Mouse (Mus musculus): ENCODE results near the gene Tubgcp6.

Tubgcp6 gene

GRCm38 (mm10) chr15:89097450-89097849, 25.5 kb downstream of the Tubgcp6 start:
- 48% methylated on average over 5 of the region's 5 CpGs for WGBS

GRCm38 (mm10) chr15:89092181-89092580, 30.7 kb downstream of the Tubgcp6 start:
- WGBS: 48% methylated on average over 5 of the region's 5 CpGs

GRCm38 (mm10) chr15:89090662-89091061, 32.2 kb downstream of the Tubgcp6 start:
- WGBS: 65% methylated on average over 4 of the region's 4 CpGs

GRCm38 (mm10) chr15:89089248-89090051, 33.5 kb downstream of the Tubgcp6 start:
- WGBS: 1% methylated on average over 68 of the region's 68 CpGs

GRCm38 (mm10) chr15:89088607-89089247, 34.2 kb downstream of the Tubgcp6 start, which contains the start of gene Selenoo:
Gene Selenoo (plus strand): TSS chr15:89089084.
- WGBS: 1% methylated on average over 38 of the region's 38 CpGs

- 91% methylated on average over 2 of the region's 2 CpGs for WGBS
Observed at GRCm38 (mm10) chr15:89084826-89085225, 38.1 kb downstream of the Tubgcp6 start.

GRCm38 (mm10) chr15:89083906-89084305, 39.0 kb downstream of the Tubgcp6 start:
- 96% methylated on average over 1 of the region's 1 CpGs for WGBS

- 62% methylated on average over 9 of the region's 9 CpGs for WGBS
Observed at GRCm38 (mm10) chr15:89078208-89078836, 44.6 kb downstream of the Tubgcp6 start.

GRCm38 (mm10) chr15:89076156-89076731, 46.7 kb downstream of the Tubgcp6 start:
- 1% methylated on average over 35 of the region's 39 CpGs for WGBS

- WGBS: under 1% methylated on average over 58 of the region's 59 CpGs
Observed at GRCm38 (mm10) chr15:89075478-89076147, 47.3 kb downstream of the Tubgcp6 start.

GRCm38 (mm10) chr15:89074613-89075477, 48.1 kb downstream of the Tubgcp6 start, which contains the start of gene Trabd:
Gene Trabd (plus strand): TSS chr15:89075124.
- WGBS: 23% methylated on average over 11 of the region's 11 CpGs

GRCm38 (mm10) chr15:89073993-89074603, 48.8 kb downstream of the Tubgcp6 start:
- WGBS: 52% methylated on average over 10 of the region's 10 CpGs

- 63% methylated on average over 24 of the region's 24 CpGs for WGBS
Observed at GRCm38 (mm10) chr15:89070606-89071005, 52.3 kb downstream of the Tubgcp6 start.

GRCm38 (mm10) chr15:89069336-89069840, 53.5 kb downstream of the Tubgcp6 start:
- WGBS: 70% methylated on average over 19 of the region's 19 CpGs

- 66% methylated on average over 26 of the region's 26 CpGs for WGBS
Observed at GRCm38 (mm10) chr15:89068226-89068625, 54.7 kb downstream of the Tubgcp6 start.

- 67% methylated on average over 35 of the region's 35 CpGs for WGBS
Observed at GRCm38 (mm10) chr15:89067609-89068008, 55.3 kb downstream of the Tubgcp6 start.

- 98% methylated on average over 5 of the region's 5 CpGs for WGBS
Observed at GRCm38 (mm10) chr15:89064891-89065290, 58.0 kb downstream of the Tubgcp6 start.

- WGBS: 37% methylated on average over 6 of the region's 6 CpGs
Observed at GRCm38 (mm10) chr15:89063536-89063935, 59.4 kb downstream of the Tubgcp6 start.

GRCm38 (mm10) chr15:89063001-89063400, 59.9 kb downstream of the Tubgcp6 start:
- 61% methylated on average over 7 of the region's 7 CpGs for WGBS

GRCm38 (mm10) chr15:89062518-89062910, 60.4 kb downstream of the Tubgcp6 start:
- 94% methylated on average over 5 of the region's 5 CpGs for WGBS

Measured in cerebral cortex, adult 2 months (tissue).